In genomic region chr11:107965449-107965848, GRCm38 (mm10) we compare ENCODE assay signal across 9 mouse cellular contexts. TPM values are rescaled to one million over a fixed set of nuclear protein-coding genes. Genes with fewer than 3 reads are reported as not detected.
A peak's percentile ranks its signal among the peaks of the same experiment; 100 is the strongest.
DNase-seq lines count a peak whose midpoint lies in the region; ATAC-seq and TF ChIP-seq lines count a peak whose summit lies in the region.
"Had no signal": no experiment of that assay in that cellular context is flagged by ENCODE, and none has a peak within 500 bp of the region (broad histone marks: within the 10 kb centered on the region; RNA-seq: fewer than 3 reads in every experiment).

No protein-coding gene starts in this region.

- ATAC-seq in midbrain, embryonic 14.5 days (ENCODE audit: low FRiP score, low TSS enrichment) = peak; percentile 43; the same call in 1 of the 2 replicates
- ATAC-seq in midbrain, embryonic 11.5 days (ENCODE audit: low FRiP score) = no peak
- no peak for ATAC-seq in kidney, embryonic 14.5 days (ENCODE audit: low FRiP score, low TSS enrichment)
- no peak for ATAC-seq in activated CD4-positive, CD25-positive, alpha-beta regulatory T cell, adult 4 months

- no peak overlapping the region for H3K27ac ChIP-seq in midbrain, embryonic 14.5 days (replicated peaks; ENCODE audit: low read depth, low read length)
- H3K27ac ChIP-seq in midbrain, embryonic 11.5 days (ENCODE audit: low read depth, low read length) = no peak overlapping the region
- no peak overlapping the region for H3K27ac ChIP-seq in left cerebral cortex, adult 2 months
- H3K27ac ChIP-seq in kidney, embryonic 14.5 days (ENCODE audit: low read depth, low read length) = no peak overlapping the region

- no peaks in the 10 kb centered on the region for H3K36me3 ChIP-seq in midbrain, embryonic 14.5 days (ENCODE audit: control insufficient read depth, insufficient read depth, low read length)
- H3K36me3 ChIP-seq in midbrain, embryonic 11.5 days (ENCODE audit: control insufficient read depth, insufficient read depth, low read length) = no peaks in the 10 kb centered on the region
- no peaks in the 10 kb centered on the region for H3K36me3 ChIP-seq in kidney, embryonic 14.5 days (ENCODE audit: control insufficient read depth, insufficient read depth, low read length)

- H3K4me3 ChIP-seq in midbrain, embryonic 14.5 days (replicated peaks; ENCODE audit: low read depth, low read length) = no peak overlapping the region
- no peak overlapping the region for H3K4me3 ChIP-seq in midbrain, embryonic 11.5 days (ENCODE audit: low read depth, low read length)
- H3K4me3 ChIP-seq in left cerebral cortex, adult 2 months = no peak overlapping the region
- H3K4me3 ChIP-seq in kidney, embryonic 14.5 days (ENCODE audit: low read length) = no peak overlapping the region
- H3K4me3 ChIP-seq: megakaryocyte, embryonic 14.5 days had no signal

- peak; percentile 69 for DNase-seq in midbrain, embryonic 14.5 days
- DNase-seq in midbrain, embryonic 11.5 days (ENCODE audit: low spot score, missing footprints) = no peak
- peak; percentile 50 to 75 for DNase-seq in frontal cortex, adult 2 months (ENCODE audit: extremely low spot score in 1 of 2, low spot score in 1 of 2)
- peak; percentile 49 to 65 for DNase-seq in left cerebral cortex, adult 2 months (ENCODE audit: extremely low spot score in 1 of 2, low spot score in 2 of 2)
- no peak for DNase-seq in thymus, postnatal 4 days
- DNase-seq: kidney, postnatal 4 days had no signal

- no peak overlapping the region for H3K9ac ChIP-seq in midbrain, embryonic 14.5 days (replicated peaks; ENCODE audit: low read length)
- H3K9ac ChIP-seq in midbrain, embryonic 11.5 days (ENCODE audit: low read length) = no peak overlapping the region
- H3K9ac ChIP-seq in kidney, embryonic 14.5 days (ENCODE audit: low read depth, low read length) = no peak overlapping the region

- peaks cover 13% of the 10 kb centered on the region; the same call in 1 of the 2 replicates for H3K4me1 ChIP-seq in midbrain, embryonic 14.5 days (ENCODE audit: control insufficient read depth, insufficient read depth, low read length)
- H3K4me1 ChIP-seq in midbrain, embryonic 11.5 days (ENCODE audit: control insufficient read depth, insufficient read depth, low read length) = 0 out of 2 replicates have a peak, but pooled peaks cover 4% of the 10 kb centered on the region
- H3K4me1 ChIP-seq in kidney, embryonic 14.5 days (ENCODE audit: control insufficient read depth, insufficient read depth, low read length) = peaks cover 27% of the 10 kb centered on the region
- H3K4me1 ChIP-seq: megakaryocyte, embryonic 14.5 days had no signal

- no peaks in the 10 kb centered on the region for H3K27me3 ChIP-seq in midbrain, embryonic 14.5 days (ENCODE audit: control insufficient read depth, insufficient read depth, low read length)
- H3K27me3 ChIP-seq in midbrain, embryonic 11.5 days (ENCODE audit: control insufficient read depth, insufficient read depth, low read length) = no peaks in the 10 kb centered on the region
- no peaks in the 10 kb centered on the region for H3K27me3 ChIP-seq in kidney, embryonic 14.5 days (ENCODE audit: control insufficient read depth, insufficient read depth, low read length)
- H3K27me3 ChIP-seq: megakaryocyte, embryonic 14.5 days had no signal

- intact Hi-C loops in left cerebral cortex, adult 2 months (cut with DNase I) = no loop called here

- 75% methylated on average over 7 of the region's 7 CpGs for WGBS in midbrain, embryonic 14.5 days
- 87% methylated on average over 7 of the region's 7 CpGs for WGBS in midbrain, embryonic 11.5 days
- 83% methylated on average over 7 of the region's 7 CpGs for WGBS in kidney, embryonic 14.5 days

- no peaks in the 10 kb centered on the region for H3K9me3 ChIP-seq in midbrain, embryonic 14.5 days (ENCODE audit: control insufficient read depth, low read length)
- H3K9me3 ChIP-seq in midbrain, embryonic 11.5 days (ENCODE audit: control insufficient read depth, low read length) = no peaks in the 10 kb centered on the region
- no peaks in the 10 kb centered on the region; the same call in 1 of the 2 replicates for H3K9me3 ChIP-seq in kidney, embryonic 14.5 days (ENCODE audit: control insufficient read depth, low read length)

- no peak for TF ChIP-seq CTCF in left cerebral cortex, adult 2 months (IDR thresholded peaks at IDR 0.05)

- H3K4me2 ChIP-seq in midbrain, embryonic 14.5 days (ENCODE audit: low read length) = no peak overlapping the region
- H3K4me2 ChIP-seq in midbrain, embryonic 11.5 days = no peak overlapping the region
- H3K4me2 ChIP-seq in kidney, embryonic 14.5 days (replicated peaks; ENCODE audit: low read depth, low read length) = no peak overlapping the region

RNA-seq across cellular contexts. Expression of gene Cacng5, which starts 50.6 kb away (rescaled TPM):
- polyA plus RNA-seq in midbrain, embryonic 14.5 days (2014; fragmentation: Nextera tagmentation; extraction: Ambion mirVana) = 7.6 and 8.4 TPM in 2 replicates
- polyA plus RNA-seq in midbrain, embryonic 11.5 days (2014; fragmentation: Nextera tagmentation; extraction: Ambion mirVana) = 1.0 and 1.3 TPM in 2 replicates
- 56.4 and 56.5 TPM in 2 replicates for polyA plus RNA-seq in frontal cortex, adult 2 months (2012; rRNA removed)
- 10 to 100 TPM; 11.5 to 15.2 TPM for total RNA-seq in left cerebral cortex, adult 2 months (2021)
- not detected in 2 replicates for polyA plus RNA-seq in kidney, embryonic 14.5 days (2014; fragmentation: Nextera tagmentation; extraction: Ambion mirVana)
- polyA plus RNA-seq in activated CD4-positive, CD25-positive, alpha-beta regulatory T cell, adult 4 months (2017; shearing (Covaris generic)) = not detected

Comparison
In these comparisons a context has a peak if more than half of its experiments do, and no peak if none do; other contexts are left out.
1. DNase-seq: peak in midbrain, embryonic 14.5 days (single experiment), frontal cortex, adult 2 months (2 of 2) and left cerebral cortex, adult 2 months (2 of 2); none in midbrain, embryonic 11.5 days (single experiment) and thymus, postnatal 4 days (single experiment).